Mouse (Mus musculus) v-Abl transformed pro-B cells (cell line): ENCODE results near the gene Ftcd.

Experiments used
- in situ Hi-C, 2 experiments: fragments of 400-800 bp; cut with MboI; formaldehyde crosslinking; loops; one replicate each; pipeline ENCODE4 v1.15.1; 2025; ENCODE audit not compliant: unreplicated experiment in 2 of 2

Ftcd gene

GRCm38 (mm10) chr10:76575374-76575773, at the start of gene Ftcd:
Gene Ftcd, plus strand, starts transcription at chr10:76575648.
- in situ Hi-C loops: no loop called here

GRCm38 (mm10) chr10:76530922-76531321, 44.5 kb upstream of the Ftcd start:
- in situ Hi-C loops: loop anchor here in 1 of 2 experiments (10.0 kb wide), 1 partner anchor 724 kb away; the partner anchor contains the start of gene Pofut2

DNA sequence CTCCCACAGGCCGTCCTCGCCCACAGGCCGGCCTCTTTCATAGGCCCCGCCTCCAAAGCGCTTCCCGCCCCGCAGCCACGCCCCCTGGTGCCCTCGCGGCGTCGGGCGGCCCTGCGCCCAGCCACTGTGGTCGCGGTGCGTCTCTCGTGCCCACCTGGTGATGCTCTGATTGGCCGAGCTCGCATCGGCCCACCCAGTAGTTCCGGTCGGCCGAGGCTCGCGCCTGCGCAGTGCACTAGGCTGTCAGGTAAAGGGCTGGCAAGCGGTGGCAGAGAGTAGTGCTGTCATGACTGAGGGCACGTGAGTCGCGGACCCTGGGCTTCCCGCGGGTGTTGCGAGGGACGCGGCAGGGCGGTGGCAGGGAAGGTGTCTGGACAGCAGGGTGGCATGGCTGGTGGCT, 44.1 kb upstream of the Ftcd start, which contains the start of gene Lss:
Gene Lss, plus strand, starts transcription at position 214 of the 400 bp plus-strand sequence.
- in situ Hi-C loops: loop anchor here in 1 of 2 experiments (10.0 kb wide), 1 partner anchor 723 kb away; the partner anchor contains the start of gene Pofut2

DNA sequence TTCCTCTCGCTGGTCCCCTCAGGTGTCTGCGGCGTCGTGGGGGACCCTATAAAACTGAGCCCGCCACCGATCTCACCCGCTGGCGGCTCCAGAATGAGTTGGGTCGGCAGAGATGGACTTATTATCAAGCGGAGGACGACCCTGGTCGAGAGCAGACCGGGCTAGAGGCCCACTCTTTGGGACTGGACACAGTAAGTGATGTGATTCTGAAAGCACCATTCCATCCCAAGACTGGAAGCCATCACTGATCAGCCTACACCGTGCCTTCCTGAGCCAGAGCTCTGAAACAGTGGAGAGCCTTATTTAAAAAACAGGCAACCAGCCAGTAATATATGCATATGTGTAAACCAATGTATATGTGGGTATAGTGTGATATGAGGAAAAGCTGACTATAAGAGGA, 43.6 kb upstream of the Ftcd start:
- in situ Hi-C loops: loop anchor here in 1 of 2 experiments (10.0 kb wide), 1 partner anchor 723 kb away; the partner anchor contains the start of gene Pofut2

GRCm38 (mm10) chr10:76535526-76535925, 39.9 kb upstream of the Ftcd start:
- in situ Hi-C loops: loop anchor here in 1 of 2 experiments (10.0 kb wide), 1 partner anchor 719 kb away; the partner anchor contains the start of gene Pofut2

DNA sequence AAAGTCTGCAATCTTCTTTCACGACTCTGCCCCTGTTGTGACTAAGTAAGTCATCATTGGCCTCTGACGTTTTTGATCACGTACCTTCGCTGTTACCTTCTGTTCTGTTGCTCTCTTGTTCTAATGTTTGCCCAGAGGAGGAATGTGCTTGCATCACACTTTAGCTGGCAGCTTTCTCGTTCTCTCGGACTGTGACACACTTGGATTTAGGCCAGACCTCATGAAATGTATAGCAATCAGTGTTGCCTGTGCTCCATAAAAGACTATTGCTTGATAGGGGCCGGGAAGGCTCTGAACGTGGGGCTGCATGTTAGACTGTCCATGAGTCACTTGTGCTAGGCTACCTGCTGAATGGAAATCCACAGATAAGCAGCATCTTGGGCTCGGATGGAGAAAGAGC, 37.8 kb upstream of the Ftcd start:
- in situ Hi-C loops: loop anchor here in 1 of 2 experiments (10.0 kb wide), 1 partner anchor 717 kb away; the partner anchor contains the start of gene Pofut2

GRCm38 (mm10) chr10:76541336-76542085, 33.9 kb upstream of the Ftcd start:
- in situ Hi-C loops: no loop called here

DNA sequence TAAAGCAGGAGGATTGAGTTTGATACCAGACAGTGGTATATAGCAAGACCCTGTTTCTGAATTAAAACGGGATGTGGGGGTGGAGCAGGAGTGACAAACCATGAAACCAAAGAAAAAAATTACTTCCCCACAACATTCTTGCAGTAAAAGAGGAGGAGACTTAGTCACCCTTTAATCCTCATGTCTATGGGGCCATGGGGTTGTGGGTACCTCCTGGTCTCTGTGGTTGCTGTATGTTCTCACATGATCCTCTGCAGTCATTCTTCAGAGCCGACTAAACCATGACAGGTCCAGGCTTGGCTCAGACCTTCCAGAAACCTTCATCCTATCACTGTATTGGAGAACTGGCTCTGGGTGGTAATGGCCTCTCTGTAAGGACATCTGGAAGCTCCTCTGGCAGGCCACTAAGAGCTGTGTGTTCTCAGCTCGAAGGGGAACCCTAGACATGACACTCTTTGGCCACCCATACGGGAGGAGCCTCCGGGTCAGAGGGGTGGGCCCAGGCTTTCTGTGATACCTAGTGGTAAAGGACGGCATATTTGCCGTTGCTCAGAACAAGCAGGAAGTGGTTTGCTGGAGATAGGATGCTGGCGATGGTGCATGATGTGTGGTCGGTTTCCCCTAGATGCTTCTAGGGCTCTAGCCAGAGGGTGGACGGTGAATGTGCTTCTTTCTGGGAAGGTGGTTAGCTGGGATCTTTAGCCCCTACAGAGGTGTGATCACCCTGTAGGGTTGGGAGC, 32.6 kb upstream of the Ftcd start:
- in situ Hi-C loops: no loop called here

GRCm38 (mm10) chr10:76546566-76546965, 28.9 kb upstream of the Ftcd start:
- in situ Hi-C loops: no loop called here

DNA sequence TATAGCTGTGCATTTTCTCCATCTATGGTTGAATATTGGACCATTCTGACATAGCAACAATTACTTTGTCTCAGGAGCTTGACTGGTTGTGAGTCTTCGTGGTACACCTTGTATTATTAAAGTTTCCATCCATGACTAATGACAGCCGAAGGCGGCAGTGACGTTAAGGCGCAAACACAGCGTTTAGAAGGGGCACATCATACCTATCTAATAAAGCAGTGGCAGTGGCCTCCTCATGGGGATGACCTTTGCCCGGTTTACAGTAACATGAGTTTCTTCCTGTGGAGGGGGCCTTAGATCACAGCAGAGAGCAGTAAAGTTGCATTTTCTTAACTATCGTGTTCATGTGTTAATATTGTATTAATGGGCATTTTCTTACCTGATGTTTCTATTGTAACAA, 27.2 kb upstream of the Ftcd start:
- in situ Hi-C loops: no loop called here

- in situ Hi-C loops: no loop called here
These were observed 25.0 kb upstream of the Ftcd start for GRCm38 (mm10) chr10:76550458-76550857.

- in situ Hi-C loops: no loop called here
These were observed 23.9 kb upstream of the Ftcd start for GRCm38 (mm10) chr10:76551556-76551955.

DNA sequence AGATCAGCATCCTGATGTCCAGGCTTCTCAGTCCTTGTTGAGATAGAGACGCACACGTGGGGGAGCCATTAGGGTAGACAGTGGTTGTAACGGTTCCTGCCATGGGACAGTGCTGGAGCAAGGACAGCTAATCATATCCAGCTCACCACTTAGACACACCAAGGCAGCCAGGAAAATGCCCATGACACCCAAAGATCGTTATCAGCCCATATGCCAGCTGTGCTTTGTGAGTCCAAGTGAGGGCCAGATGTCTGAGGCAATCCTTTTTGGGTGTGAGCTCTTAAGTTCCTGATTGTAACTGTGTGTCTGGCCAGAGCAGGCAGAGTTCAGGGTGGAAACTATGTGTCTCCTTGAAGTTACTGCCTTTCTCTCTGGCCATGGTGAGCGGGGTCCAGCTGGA, 21.4 kb upstream of the Ftcd start:
- in situ Hi-C loops: no loop called here

DNA sequence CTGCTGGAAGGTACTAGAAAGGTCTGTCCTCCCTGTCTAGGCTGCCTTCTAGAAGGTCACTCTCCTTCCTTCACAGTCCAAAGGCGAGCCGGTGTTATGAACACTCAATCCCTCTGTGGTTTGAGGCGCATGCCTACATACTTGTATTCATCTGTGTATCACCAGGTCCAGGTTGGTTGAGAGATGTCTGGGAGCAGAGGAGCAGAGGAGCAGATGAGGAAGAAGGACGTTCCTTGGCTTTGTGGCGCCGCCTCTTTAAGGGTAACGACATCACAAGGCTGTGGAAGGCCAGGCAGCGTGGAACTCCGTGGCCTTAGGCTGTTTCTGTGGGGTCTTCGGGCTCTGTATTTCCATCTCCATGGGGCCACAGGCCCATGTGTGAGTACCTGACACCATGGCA, 13.5 kb upstream of the Ftcd start, which contains the start of gene Spatc1l:
Gene Spatc1l, plus strand, starts transcription at position 301 of the 400 bp plus-strand sequence.
- in situ Hi-C loops: no loop called here

DNA sequence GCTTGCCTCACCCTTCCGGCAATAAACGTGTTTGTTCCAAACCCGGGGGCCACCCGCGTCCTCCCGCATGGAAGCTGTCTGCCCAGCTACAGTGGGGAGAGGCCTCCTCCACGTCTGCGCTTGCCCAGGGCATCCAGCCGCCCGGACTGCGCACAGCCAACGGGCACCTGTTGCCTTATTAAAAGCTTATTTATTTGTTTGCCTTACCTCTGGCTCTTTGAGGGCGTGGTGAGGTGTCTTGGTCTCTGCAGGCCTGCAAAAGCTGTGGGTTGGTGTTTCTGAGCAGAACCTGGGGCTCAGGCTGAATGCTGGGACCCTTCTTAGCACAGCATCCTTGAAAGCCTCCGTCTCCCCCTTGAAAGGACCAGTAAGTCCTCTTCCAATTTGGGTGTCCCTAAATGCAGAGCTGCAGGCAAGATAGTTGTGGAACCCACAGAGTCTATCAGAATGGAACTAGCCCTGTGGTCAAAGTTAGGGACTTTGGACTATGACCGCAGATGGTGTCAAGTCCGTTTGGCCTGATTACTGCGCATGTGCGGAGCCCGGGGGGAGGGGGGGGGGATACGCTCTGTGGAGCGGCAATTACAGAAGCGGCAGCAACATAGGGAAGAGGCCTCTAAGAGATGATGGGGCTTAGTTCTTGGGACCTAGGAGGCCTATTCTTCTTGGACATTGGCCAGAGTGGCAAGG, 5.3 kb upstream of the Ftcd start:
- in situ Hi-C loops: no loop called here

DNA sequence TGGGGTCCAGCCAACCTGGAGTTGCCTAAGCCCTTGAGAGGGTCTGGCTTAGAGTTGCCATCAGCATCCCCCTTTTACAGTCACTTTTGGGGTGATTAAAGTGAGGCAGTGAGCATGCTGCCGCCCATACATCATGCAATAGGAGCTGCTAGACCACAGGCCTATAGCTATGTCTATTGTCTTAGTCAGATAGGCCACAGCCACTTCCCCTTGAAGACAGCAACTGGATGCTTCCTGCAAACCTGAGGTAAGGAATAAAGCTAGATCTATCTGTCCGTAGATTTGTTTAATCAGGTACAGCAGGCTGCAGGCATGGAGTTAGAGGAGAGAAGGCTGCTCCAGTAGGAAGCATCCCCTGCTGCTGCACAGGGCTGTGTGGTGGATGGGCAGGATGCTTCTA, 4.4 kb upstream of the Ftcd start:
- in situ Hi-C loops: no loop called here

GRCm38 (mm10) chr10:76572151-76572550, 3.3 kb upstream of the Ftcd start:
- in situ Hi-C loops: no loop called here

GRCm38 (mm10) chr10:76576920-76577319, 1.5 kb downstream of the Ftcd start:
- in situ Hi-C loops: no loop called here

DNA sequence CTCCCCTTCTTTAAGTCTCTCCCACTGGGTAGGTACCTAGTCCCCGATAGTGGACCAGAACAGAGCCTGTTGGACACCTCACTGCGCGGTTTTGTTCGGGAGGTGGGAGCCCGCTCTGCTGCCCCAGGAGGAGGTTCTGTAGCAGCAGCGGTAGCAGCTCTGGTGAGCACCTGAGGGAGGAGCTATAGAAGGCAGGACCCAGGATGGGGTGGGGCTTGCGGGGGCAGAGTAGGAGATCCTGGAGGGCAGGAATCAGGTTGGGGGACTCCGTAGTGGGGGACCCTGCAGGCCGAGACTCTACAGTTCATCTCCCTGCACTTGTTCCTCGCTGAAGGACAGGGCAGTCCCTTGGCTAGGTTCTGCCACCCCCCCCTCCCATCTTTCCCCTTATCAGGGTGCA, 8.7 kb downstream of the Ftcd start:
- in situ Hi-C loops: no loop called here

DNA sequence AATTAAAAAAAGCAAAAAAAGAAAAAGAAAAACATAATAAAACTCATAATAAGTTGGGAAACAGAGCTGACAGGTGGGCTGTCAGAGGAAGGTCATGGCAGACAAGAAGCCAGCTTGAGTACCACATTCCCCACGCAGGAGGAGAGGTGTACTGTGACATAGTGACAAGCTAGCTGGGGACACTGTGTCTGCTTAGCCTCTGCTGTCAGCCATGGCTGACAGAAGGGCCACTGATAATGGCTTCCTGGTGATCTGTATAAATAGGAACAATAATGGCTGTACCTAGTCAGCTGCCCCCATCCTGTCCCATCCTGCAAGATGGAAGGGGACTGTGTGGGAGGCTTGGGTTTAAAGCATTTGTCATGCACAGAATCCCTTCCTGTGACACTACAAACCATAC, 10.7 kb downstream of the Ftcd start:
- in situ Hi-C loops: no loop called here

DNA sequence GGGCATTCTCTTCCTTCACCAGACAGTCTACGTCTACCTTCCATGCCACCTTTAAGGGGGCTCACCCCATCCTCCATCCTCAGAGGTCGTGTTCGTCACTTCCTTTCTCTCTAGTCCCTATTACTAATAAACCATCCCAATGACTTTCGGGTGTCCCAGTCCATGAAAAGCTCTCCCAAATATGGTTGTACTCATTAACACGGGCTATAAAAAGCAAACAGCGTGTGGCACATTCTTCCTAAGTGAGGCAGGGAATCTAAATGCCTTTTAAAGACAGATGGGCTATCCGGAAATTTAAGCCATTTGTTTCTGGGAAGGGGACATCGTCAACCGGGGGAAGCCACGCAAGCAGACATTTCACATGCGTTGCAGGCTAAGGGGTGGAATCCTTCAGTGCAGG, 14.7 kb downstream of the Ftcd start:
- in situ Hi-C loops: no loop called here
